Mouse (Mus musculus) frontal cortex, postnatal 10 days (tissue): ENCODE results near the gene Krt82.
"Not testable (repeated sequence)": the region's sequence is repeated elsewhere in the genome, so short reads cannot be mapped to it uniquely, and the experiment has no call there.

ENCODE experiments used
- DNase-seq, 2 experiments: peaks; one replicate each; pipeline ENCODE4 v3.0.0; 2022; ENCODE audit warnings: low spot score in 2 of 2, mixed read lengths in 1 of 2

The Krt82 gene

GRCm38 (mm10) chr15:101517161-101517560, 33.3 kb downstream of the Krt82 start, which contains the start of gene Gm49425:
TSS of gene Gm49425 (minus strand) at chr15:101517261.
- DNase-seq, result not testable (repeated sequence)

- no peak for DNase-seq
These were observed 42.2 kb downstream of the Krt82 start for GRCm38 (mm10) chr15:101508247-101508646.

- DNase-seq, result no peak
These were observed 43.3 kb downstream of the Krt82 start for GRCm38 (mm10) chr15:101506896-101507758.

GRCm38 (mm10) chr15:101497181-101497580, 53.3 kb downstream of the Krt82 start:
- no peak for DNase-seq

GRCm38 (mm10) chr15:101495266-101495665, 55.2 kb downstream of the Krt82 start:
- no peak for DNase-seq

GRCm38 (mm10) chr15:101494203-101494602, 56.3 kb downstream of the Krt82 start:
- no peak for DNase-seq

- DNase-seq, result no peak
These were observed 56.8 kb downstream of the Krt82 start for GRCm38 (mm10) chr15:101493713-101494112.

GRCm38 (mm10) chr15:101492718-101493117, 57.7 kb downstream of the Krt82 start:
- DNase-seq, result no peak

- no peak for DNase-seq
These were observed 59.0 kb downstream of the Krt82 start, which contains the start of gene Krt83 for GRCm38 (mm10) chr15:101491431-101491830. TSS of gene Krt83 (minus strand) at chr15:101491512.
